Mouse (Mus musculus) C2C12 (cell line): ENCODE results near the gene Polr1d.

Experiments used
- CTCF ChIP-seq: IDR thresholded peaks from one replicate; pipeline ENCODE4 v1.5.1; 2011; ENCODE audit not compliant: control insufficient read depth, insufficient read depth, insufficient read length
- MAX ChIP-seq: IDR thresholded peaks from one replicate; pipeline ENCODE4 v1.6.1; 2011; ENCODE audit warnings: mild to moderate bottlenecking, control low read depth
- MYOG ChIP-seq: IDR thresholded peaks from one replicate; pipeline ENCODE4 v1.6.1; 2011; ENCODE audit not compliant: control insufficient read depth, insufficient read length; ENCODE audit errors: extremely low read depth
- USF1 ChIP-seq: IDR thresholded peaks from one replicate; pipeline ENCODE4 v1.6.1; 2011; ENCODE audit warnings: low read depth, mild to moderate bottlenecking, control low read depth, moderate library complexity

GRCm38 (mm10) chr5:147066965-147067364 lies 9.9 kb upstream of the Polr1d start:
- TF ChIP-seq USF1 (no peak), CTCF (no peak), MYOG (no peak), MAX (no peak)
